Mouse (Mus musculus): ENCODE measurements around the gene Klra3.
"Not testable (repeated sequence)": the region's sequence is repeated elsewhere in the genome, so short reads cannot be mapped to it uniquely, and the experiment has no call there.

The Klra3 gene

GRCm38 (mm10) chr6:130337411-130337810, at the start of gene Klra3:
Gene Klra3 (minus strand): TSS chr6:130337574.
- DNase-seq: no peak

GRCm38 (mm10) chr6:130386750-130387149, 49.4 kb upstream of the Klra3 start, which contains the start of gene Klra1:
Gene Klra1 (minus strand): TSS chr6:130386874.
- no peak for DNase-seq

GRCm38 (mm10) chr6:130385803-130386202, 48.4 kb upstream of the Klra3 start:
- no peak for DNase-seq

GRCm38 (mm10) chr6:130382375-130382774, 45.0 kb upstream of the Klra3 start:
- no peak for DNase-seq

GRCm38 (mm10) chr6:130345381-130345780, 8.0 kb upstream of the Klra3 start:
- DNase-seq: not testable (repeated sequence)

GRCm38 (mm10) chr6:130341973-130342372, 4.6 kb upstream of the Klra3 start:
- DNase-seq: not testable (repeated sequence)

GRCm38 (mm10) chr6:130287984-130288649, 49.3 kb downstream of the Klra3 start:
- DNase-seq: no peak

GRCm38 (mm10) chr6:130281828-130282227, 55.5 kb downstream of the Klra3 start, which contains the start of gene Klra10:
Gene Klra10 (minus strand): TSS chr6:130281928.
- not testable (repeated sequence) for DNase-seq

Data from kidney, postnatal 10 days (tissue).